Mouse (Mus musculus) retina, postnatal 7 days (tissue): ENCODE data around the gene Prr13.

ENCODE experiments used
- DNase-seq: peaks from one replicate; pipeline ENCODE4 v3.0.0-alpha.2; 2012; ENCODE audit warnings: low read depth, low spot score

Gene Prr13

DNA sequence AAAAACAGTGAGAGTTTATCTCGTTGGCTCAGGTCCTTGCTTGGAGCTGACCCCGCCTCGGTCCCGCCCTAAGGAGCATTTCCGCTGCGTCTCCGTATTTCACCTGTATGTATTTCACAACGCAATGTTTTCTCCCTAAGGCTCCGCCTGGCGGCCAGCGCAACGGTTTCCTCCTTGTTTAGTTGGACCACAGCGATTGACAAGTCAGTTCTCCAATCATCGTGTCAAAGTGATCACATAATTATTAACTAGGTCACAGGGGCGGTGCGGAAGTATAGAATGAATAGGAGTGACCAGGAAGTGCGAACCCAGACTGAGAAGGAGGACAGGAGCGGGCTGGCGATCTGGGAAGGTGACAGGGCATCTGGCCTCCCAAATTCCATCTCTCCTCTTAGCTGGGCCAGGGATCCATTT is at the start of gene Prr13:
TSS of gene Prr13 (plus strand) at position 125 of the 414 bp plus-strand sequence.
- peak; percentile 94 for DNase-seq

GRCm38 (mm10) chr15:102409286-102409685 is 49.5 kb upstream of the Prr13 start:
- no peak for DNase-seq

GRCm38 (mm10) chr15:102411077-102411476 is 47.8 kb upstream of the Prr13 start:
- no peak for DNase-seq

DNA sequence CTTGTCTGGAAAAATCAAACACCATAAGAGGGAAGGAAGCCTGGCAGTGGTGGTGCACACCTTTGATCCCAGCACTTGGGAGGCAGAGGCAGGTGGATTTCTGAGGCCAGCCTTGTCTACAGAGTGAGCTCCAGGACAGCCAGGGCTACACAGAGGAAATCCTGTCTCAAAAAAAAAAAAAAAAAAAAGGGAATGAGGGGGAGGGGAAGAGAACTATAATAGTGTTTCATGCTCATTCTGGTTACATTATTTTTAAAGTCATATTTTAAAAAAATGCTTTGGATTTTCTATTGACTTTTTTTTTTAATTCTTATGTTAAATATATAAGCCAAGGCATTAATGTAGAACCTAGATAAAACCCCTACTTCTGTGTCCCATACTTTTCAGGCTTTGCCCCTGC is 45.1 kb upstream of the Prr13 start:
- DNase-seq, result no peak

DNA sequence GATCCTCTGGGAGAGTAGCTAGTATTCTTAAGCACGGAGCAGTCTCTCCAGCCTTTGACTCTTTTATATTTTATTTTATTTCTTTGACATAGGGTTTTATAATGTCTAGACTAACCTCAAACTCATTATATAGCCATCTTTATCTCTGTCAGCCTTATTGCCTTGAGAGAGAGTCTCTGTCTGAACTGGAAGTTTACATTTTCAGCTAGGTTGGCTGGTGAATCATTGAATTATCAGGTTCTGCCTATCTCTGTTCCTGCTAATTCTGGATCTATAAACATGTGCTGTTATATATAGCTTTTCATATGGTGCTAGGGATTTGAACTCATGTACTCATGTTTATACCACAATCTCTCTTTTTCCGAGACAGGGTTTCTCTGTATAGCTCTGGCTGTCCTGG is 41.3 kb upstream of the Prr13 start:
- DNase-seq, result no peak

GRCm38 (mm10) chr15:102420986-102421385 is 37.8 kb upstream of the Prr13 start:
- DNase-seq, result no peak

GRCm38 (mm10) chr15:102421437-102421836 is 37.4 kb upstream of the Prr13 start:
- DNase-seq, result peak; percentile 49

GRCm38 (mm10) chr15:102423602-102424240 is 35.1 kb upstream of the Prr13 start:
- no peak for DNase-seq

- DNase-seq, result no peak
Observed at GRCm38 (mm10) chr15:102424657-102425056, 34.2 kb upstream of the Prr13 start.

GRCm38 (mm10) chr15:102426963-102427362 is 31.9 kb upstream of the Prr13 start:
- no peak for DNase-seq

GRCm38 (mm10) chr15:102432046-102432445 is 26.8 kb upstream of the Prr13 start:
- DNase-seq, result no peak

DNA sequence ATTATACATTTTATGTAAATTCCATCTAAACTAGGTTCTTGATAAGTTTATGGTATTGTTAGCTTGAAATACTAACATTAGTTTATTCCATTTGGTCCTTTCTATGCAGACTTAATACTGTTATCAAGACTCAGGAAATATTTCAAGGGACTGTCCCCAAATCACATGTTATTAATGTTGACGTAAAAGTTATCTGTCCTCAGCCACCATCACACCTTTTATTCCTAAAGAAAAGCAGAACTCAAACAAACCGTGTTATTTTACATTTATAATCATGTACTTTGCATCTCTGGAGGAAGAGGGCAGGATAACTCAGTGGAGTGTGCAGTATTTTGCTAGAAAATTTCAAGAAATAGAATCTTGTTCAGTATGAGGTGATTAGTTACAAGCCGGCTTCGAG is 25.7 kb upstream of the Prr13 start:
- no peak for DNase-seq

GRCm38 (mm10) chr15:102442490-102442889 is 16.3 kb upstream of the Prr13 start:
- DNase-seq, result peak; percentile 64

GRCm38 (mm10) chr15:102445146-102445545 is 13.7 kb upstream of the Prr13 start, which contains the start of gene Amhr2:
Gene Amhr2 (plus strand): TSS chr15:102445367.
- DNase-seq, result no peak

DNA sequence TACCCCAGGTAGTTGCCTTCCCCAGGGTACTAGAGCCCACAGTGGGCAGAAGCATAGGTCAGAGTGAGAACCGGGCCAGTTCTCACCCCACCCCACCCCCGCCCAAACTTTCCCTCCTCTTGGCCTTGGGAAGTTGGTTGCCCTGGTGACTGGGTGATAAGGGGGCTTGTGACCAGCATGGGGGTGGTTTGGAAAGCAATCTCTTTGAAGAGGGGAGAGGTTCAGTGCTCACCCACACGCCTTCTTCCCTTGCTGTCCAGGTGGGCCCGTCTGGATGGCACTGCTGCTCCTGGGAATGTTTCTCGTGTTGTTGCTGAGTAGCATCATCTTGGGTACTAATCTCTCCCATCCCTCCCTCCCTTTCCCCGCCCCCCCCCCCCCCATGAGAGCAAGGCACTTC is 12.4 kb upstream of the Prr13 start:
- DNase-seq, result no peak

DNA sequence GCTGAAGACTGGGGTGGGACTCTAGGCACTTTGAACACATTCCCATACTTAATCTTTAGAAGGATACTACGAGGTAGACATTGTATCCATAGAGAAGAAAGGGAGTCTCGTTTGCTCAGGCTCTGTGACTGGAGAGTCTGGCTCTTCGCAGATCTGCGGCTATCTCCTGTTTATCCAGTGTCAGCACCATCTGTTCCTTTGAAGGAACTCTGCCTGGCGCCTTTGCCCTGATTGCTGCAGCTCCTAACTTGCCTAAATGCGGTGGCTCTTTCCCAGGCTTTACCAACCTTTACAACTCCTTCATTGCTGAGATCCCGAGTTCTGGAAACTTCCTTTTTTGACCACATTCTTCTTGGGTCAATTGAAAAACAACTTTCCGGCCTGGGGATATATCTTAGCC is 9.5 kb upstream of the Prr13 start:
- no peak for DNase-seq

DNA sequence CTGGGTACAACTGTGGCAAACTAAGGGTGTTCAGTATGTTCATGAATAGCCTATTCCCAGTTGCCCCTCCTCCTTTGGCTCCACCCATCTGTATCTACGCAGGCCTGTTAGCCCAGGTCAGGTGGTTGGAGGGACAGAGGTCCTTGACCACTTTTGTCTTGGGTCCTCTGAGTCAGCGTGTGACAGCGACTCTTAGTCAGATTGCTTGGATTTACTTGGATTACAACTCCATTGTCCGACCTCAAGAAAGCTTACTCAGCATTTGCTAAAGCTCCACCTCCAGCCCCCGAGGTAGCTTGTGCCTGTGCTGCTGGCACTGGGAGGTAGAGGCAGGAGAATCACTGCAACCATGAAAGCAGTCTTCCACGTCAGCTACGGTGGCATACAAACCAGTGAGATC is 7.9 kb upstream of the Prr13 start:
- DNase-seq, result no peak

DNA sequence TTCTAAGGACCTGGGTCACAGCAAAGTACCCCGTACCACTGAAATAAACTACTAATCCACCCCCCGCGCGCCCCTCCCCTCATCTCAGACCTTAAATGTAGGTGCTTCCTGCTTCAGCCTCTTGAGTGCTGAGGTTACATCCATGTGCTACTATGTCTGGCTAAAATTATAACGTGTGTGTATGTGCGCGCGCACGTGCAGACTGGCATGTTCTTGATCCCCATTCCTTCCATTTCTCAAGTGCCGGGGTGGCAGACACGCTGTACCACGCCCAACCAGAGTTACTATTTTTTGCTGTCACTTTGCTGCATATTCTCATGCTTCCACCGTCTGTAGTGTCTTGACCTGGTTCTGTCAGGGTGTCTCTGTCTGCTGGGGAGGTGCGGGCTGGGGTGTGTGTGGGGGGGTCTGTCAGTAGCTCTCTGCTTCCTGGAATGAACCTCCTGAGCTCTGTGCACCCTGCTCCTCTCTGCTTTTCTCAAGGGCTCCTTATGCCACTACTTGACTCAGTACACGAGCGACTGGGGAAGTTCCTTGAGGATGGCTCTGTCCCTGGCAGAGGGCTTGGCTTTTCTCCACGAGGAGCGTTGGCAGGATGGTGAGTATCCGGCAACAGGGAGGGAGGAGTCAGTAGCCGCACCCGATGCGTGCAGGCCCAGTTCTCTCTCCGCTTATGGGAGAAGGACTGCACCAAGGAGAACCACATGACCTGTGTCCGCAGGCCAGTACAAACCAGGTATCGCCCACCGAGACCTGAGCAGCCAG is 7.0 kb upstream of the Prr13 start:
- no peak for DNase-seq

DNA sequence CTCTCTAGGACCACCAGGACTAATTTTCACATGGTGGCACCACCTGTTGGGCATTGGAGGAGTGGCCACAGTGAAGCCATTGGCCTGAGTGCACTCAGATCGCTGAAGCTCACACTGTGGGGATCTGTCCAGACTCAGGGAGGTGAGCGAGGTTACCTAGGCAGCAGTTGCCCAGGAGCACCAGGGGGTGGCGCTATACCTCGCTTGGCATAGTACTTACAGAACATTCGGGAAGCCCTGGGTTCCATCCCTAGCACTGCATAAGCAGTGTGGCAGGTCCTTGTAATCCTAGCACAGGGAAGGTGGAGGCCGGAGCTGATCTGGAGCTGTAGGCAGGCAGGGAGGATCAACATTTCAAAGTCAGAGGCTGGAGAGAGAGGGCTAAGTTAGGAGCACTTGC is 2.8 kb upstream of the Prr13 start:
- no peak for DNase-seq

- DNase-seq, result no peak
Observed at GRCm38 (mm10) chr15:102458050-102458736, 635 bp upstream of the Prr13 start.

- DNase-seq, result no peak
Observed at GRCm38 (mm10) chr15:102459381-102459780, 553 bp downstream of the Prr13 start.

GRCm38 (mm10) chr15:102459847-102460246 is 1.0 kb downstream of the Prr13 start:
- DNase-seq, result no peak

DNA sequence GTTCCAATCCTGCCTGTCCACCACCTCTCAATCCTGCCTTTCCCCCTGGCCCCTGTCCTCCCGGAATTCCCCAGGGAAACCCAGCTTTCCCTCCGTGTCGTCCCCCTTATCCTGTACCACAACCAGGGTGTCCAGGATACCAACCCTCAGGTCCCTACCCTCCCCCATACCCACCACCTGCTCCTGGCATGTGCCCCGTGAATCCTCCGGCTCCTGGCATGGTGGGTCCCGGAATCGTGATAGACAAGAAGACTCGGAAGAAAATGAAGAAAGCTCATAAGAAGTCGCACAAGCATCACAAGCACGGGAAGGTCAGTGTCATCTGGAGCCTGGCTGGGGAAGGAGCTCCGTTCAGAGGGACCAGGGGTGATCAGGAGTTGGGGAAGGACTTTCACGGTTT is 1.6 kb downstream of the Prr13 start:
- no peak for DNase-seq
